Mouse (Mus musculus): Measurements from ENCODE around the gene Crybg3. TPM values are rescaled to one million over a fixed set of nuclear protein-coding genes. Genes with fewer than 3 reads are reported as not detected.
A peak's percentile ranks its signal among the peaks of the same experiment; 100 is the strongest.

The Crybg3 gene
- polyA plus RNA-seq, 1 experiment from 2014 or later, result 4.6 TPM

DNA sequence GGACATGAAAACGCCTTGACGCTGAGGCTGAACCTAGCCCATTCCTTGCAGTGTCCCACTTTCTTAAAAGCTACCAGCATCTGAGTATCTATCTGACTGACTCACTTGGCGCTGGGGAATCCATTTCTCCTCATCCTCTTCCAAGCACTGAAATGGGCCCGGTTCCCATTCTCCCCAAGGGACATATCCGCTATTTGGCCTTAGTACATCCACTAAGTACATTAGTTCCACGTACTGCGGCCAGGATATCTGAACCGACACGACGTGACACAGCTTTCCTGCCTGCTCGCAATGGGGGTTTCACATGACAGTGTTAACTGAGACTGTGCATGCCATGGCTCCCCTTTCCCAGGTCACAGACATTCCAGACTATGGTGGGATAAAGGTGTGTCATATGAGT is 66.4 kb downstream of the Crybg3 start:
- no peaks in the 10 kb centered on the region for H3K27me3 ChIP-seq (replicated peaks; ENCODE audit: control insufficient read depth, insufficient read depth, low read length)
- DNase-seq (ENCODE audit: low spot score) (no peak), ATAC-seq (replicated peaks; ENCODE audit: low FRiP score) (no peak)
- no peak overlapping the region for H3K4me3 ChIP-seq (ENCODE audit: low read depth, low read length)
- no peaks in the 10 kb centered on the region; the same call in 1 of the 2 replicates for H3K36me3 ChIP-seq (ENCODE audit: control insufficient read depth, insufficient read depth, low read length)
- 86% methylated on average over 11 of the region's 11 CpGs for WGBS
- H3K4me2 ChIP-seq, result no peak overlapping the region
- H3K9me3 ChIP-seq (ENCODE audit: control insufficient read depth, low read length), result peaks cover 3% of the 10 kb centered on the region; the same call in 1 of the 2 replicates
- no peaks in the 10 kb centered on the region for H3K4me1 ChIP-seq (replicated peaks; ENCODE audit: control insufficient read depth, insufficient read depth, low read length)
- H3K9ac ChIP-seq (ENCODE audit: low read depth, low read length), result no peak overlapping the region
- no peak overlapping the region for H3K27ac ChIP-seq (ENCODE audit: low read depth, low read length)

DNA sequence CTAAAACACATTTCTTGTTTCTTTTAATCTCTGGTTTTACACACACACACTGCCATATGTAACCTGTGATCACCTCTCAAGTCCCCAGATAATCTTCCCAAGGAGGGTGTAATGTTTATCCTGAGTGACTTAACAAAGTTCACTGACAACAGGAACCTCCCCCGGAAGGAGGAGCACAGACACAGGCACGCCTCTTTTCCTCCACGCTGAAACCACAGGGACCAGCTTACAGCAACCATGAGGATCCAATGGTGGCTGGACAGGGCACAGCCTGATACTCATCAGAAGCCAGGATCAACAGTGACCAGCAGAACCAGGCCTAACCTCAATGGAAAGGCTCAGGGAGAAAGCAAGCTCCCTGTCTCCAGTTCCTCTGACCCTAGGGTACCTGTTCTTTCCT is 68.2 kb downstream of the Crybg3 start:
- no peaks in the 10 kb centered on the region; the same call in 1 of the 2 replicates for H3K36me3 ChIP-seq (ENCODE audit: control insufficient read depth, insufficient read depth, low read length)

DNA sequence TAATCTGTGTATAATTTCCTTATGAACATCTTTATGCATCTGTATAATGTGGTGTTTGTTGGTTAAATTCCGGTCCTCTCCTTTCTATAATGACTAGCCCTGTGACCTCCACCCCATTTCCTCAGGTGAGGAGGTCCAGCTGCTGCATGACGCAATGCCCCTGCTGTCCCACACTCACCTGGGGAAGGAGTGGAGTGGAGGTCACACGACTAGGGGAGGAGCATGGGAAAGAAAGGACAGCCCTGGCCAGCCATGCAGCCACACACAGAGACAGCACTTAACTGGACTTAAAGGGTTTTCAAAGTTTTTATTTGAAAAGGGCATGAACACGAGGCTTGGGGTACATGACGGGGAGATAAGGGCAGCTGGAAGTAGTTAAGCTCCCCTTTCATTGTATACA is 69.5 kb downstream of the Crybg3 start:
- WGBS, result 78% methylated on average over 5 of the region's 5 CpGs
- ATAC-seq (replicated peaks; ENCODE audit: low FRiP score) (no peak), DNase-seq (ENCODE audit: low spot score) (no peak)
- H3K4me2 ChIP-seq, result no peak overlapping the region
- H3K9ac ChIP-seq (ENCODE audit: low read depth, low read length), result no peak overlapping the region
- peaks cover 3% of the 10 kb centered on the region; the same call in 1 of the 2 replicates for H3K9me3 ChIP-seq (ENCODE audit: control insufficient read depth, low read length)
- H3K4me1 ChIP-seq (replicated peaks; ENCODE audit: control insufficient read depth, insufficient read depth, low read length), result no peaks in the 10 kb centered on the region
- H3K27me3 ChIP-seq (replicated peaks; ENCODE audit: control insufficient read depth, insufficient read depth, low read length), result no peaks in the 10 kb centered on the region
- H3K27ac ChIP-seq (ENCODE audit: low read depth, low read length), result no peak overlapping the region
- no peak overlapping the region for H3K4me3 ChIP-seq (ENCODE audit: low read depth, low read length)
- H3K36me3 ChIP-seq (ENCODE audit: control insufficient read depth, insufficient read depth, low read length), result no peaks in the 10 kb centered on the region; the same call in 1 of the 2 replicates

More for the DNA sequence above, 68.2 kb downstream of the Crybg3 start:
- no peak overlapping the region for H3K4me2 ChIP-seq
- DNase-seq (ENCODE audit: low spot score) (no peak), ATAC-seq (replicated peaks; ENCODE audit: low FRiP score) (peak; percentile 36; the same call in 1 of the 2 replicates)
- H3K27me3 ChIP-seq (replicated peaks; ENCODE audit: control insufficient read depth, insufficient read depth, low read length), result no peaks in the 10 kb centered on the region
- no peak overlapping the region for H3K27ac ChIP-seq (ENCODE audit: low read depth, low read length)
- H3K4me1 ChIP-seq (replicated peaks; ENCODE audit: control insufficient read depth, insufficient read depth, low read length), result no peaks in the 10 kb centered on the region
- H3K4me3 ChIP-seq (ENCODE audit: low read depth, low read length), result no peak overlapping the region
- peaks cover 3% of the 10 kb centered on the region; the same call in 1 of the 2 replicates for H3K9me3 ChIP-seq (ENCODE audit: control insufficient read depth, low read length)
- 20% methylated on average over 3 of the region's 3 CpGs for WGBS
- H3K9ac ChIP-seq (ENCODE audit: low read depth, low read length), result no peak overlapping the region

DNA sequence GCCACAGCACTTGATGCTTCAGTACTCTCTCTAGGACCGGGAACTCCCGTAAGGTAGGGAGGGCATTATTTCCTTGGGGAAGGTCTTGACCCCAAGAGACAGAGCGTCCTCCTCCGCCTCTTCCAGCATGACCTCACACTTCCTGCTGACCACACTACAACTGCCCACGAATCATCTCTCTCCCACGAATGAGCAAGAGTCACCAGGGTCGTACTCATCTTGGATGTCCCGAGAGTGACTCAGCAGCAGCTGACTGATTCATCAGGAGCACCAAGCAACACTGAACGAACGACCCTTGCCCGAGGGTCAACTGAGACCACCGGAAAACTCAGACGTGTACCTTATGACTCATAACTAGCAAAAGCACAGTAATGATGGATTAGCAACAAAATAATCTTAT is 71.2 kb downstream of the Crybg3 start:
- no peak for ATAC-seq (replicated peaks; ENCODE audit: low FRiP score)
- no peaks in the 10 kb centered on the region; the same call in 1 of the 2 replicates for H3K36me3 ChIP-seq (ENCODE audit: control insufficient read depth, insufficient read depth, low read length)
- no peak for DNase-seq (ENCODE audit: low spot score)
- peaks cover 3% of the 10 kb centered on the region; the same call in 1 of the 2 replicates for H3K9me3 ChIP-seq (ENCODE audit: control insufficient read depth, low read length)
- no peak overlapping the region for H3K9ac ChIP-seq (ENCODE audit: low read depth, low read length)
- H3K4me1 ChIP-seq (replicated peaks; ENCODE audit: control insufficient read depth, insufficient read depth, low read length), result no peaks in the 10 kb centered on the region
- no peaks in the 10 kb centered on the region for H3K27me3 ChIP-seq (replicated peaks; ENCODE audit: control insufficient read depth, insufficient read depth, low read length)
- WGBS, result 82% methylated on average over 13 of the region's 13 CpGs
- no peak overlapping the region for H3K4me3 ChIP-seq (ENCODE audit: low read depth, low read length)
- H3K4me2 ChIP-seq, result no peak overlapping the region
- no peak overlapping the region for H3K27ac ChIP-seq (ENCODE audit: low read depth, low read length)

DNA sequence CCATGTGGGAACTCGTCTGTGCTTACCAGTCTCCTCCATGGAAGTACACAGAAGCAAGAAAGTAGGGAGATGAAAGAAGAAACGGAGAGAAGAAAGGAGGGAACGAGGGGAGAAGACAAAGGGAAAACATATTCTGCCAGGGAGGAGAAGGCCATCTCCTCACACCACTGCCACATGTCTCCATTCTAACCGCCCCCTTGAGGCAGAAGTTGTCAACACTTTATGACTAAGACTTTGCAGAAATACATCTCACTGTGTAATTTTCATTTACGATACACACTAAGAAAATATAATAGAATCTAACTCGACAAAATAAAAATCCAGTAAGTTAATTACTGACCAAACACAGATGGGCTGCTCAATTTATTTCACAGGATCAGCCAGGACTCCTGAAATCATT is 73.8 kb downstream of the Crybg3 start:
- 78% methylated on average over 6 of the region's 6 CpGs for WGBS
- H3K9ac ChIP-seq (ENCODE audit: low read depth, low read length), result no peak overlapping the region

DNA sequence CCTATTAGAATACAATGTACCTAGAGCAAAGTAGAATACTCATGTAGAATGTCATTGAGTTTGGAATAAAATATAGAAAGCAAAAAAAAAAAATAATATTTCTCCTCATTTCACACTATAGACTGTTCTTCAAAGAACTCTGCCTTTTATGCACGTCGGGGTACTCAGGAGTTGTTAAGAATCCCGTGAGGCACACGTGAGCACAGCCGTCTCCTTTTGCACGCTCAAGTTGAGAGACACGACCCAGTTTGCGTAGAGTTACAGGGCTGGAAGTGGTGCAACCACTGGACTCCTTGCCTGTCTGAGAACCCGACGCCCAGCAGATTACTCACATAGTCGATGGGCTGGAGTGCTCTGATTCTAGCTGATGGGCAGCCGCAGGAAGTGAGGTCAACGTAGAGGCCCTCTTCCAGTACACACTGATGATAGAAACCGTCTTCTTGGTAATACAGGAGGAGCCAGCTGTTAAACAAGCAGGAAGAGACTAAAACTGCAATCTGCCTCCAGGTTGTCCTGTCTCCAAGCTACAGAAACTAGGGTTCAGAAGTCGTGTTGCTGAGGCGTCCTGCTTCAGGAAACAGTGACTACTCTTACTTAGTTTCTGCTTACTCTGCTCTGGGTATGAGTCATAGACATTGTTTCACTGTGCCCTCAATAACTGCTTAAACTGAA is 78.9 kb downstream of the Crybg3 start:
- Histone ChIP-seq H3K27me3 (replicated peaks; ENCODE audit: control insufficient read depth, insufficient read depth, low read length) (no peaks in the 10 kb centered on the region), H3K4me3 (ENCODE audit: low read depth, low read length) (no peak overlapping the region), H3K36me3 (ENCODE audit: control insufficient read depth, insufficient read depth, low read length) (peaks cover 2% of the 10 kb centered on the region; the same call in 1 of the 2 replicates), H3K4me1 (replicated peaks; ENCODE audit: control insufficient read depth, insufficient read depth, low read length) (peaks cover 3% of the 10 kb centered on the region; the same call in 1 of the 2 replicates), H3K9me3 (ENCODE audit: control insufficient read depth, low read length) (no peaks in the 10 kb centered on the region), H3K9ac (ENCODE audit: low read depth, low read length) (no peak overlapping the region), H3K4me2 (no peak overlapping the region), H3K27ac (ENCODE audit: low read depth, low read length) (no peak overlapping the region)
- WGBS, result 70% methylated on average over 16 of the region's 16 CpGs
- no peak for ATAC-seq (replicated peaks; ENCODE audit: low FRiP score)
- DNase-seq (ENCODE audit: low spot score), result no peak

More for the DNA sequence above, 73.8 kb downstream of the Crybg3 start:
- DNase-seq (ENCODE audit: low spot score), result no peak
- ATAC-seq (replicated peaks; ENCODE audit: low FRiP score), result no peak
- H3K4me1 ChIP-seq (replicated peaks; ENCODE audit: control insufficient read depth, insufficient read depth, low read length), result no peaks in the 10 kb centered on the region
- H3K36me3 ChIP-seq (ENCODE audit: control insufficient read depth, insufficient read depth, low read length), result peaks cover 1% of the 10 kb centered on the region
- H3K9me3 ChIP-seq (ENCODE audit: control insufficient read depth, low read length), result peaks cover 3% of the 10 kb centered on the region; the same call in 1 of the 2 replicates
- no peak overlapping the region for H3K4me3 ChIP-seq (ENCODE audit: low read depth, low read length)
- no peaks in the 10 kb centered on the region for H3K27me3 ChIP-seq (replicated peaks; ENCODE audit: control insufficient read depth, insufficient read depth, low read length)
- no peak overlapping the region for H3K4me2 ChIP-seq
- H3K27ac ChIP-seq (ENCODE audit: low read depth, low read length), result no peak overlapping the region

DNA sequence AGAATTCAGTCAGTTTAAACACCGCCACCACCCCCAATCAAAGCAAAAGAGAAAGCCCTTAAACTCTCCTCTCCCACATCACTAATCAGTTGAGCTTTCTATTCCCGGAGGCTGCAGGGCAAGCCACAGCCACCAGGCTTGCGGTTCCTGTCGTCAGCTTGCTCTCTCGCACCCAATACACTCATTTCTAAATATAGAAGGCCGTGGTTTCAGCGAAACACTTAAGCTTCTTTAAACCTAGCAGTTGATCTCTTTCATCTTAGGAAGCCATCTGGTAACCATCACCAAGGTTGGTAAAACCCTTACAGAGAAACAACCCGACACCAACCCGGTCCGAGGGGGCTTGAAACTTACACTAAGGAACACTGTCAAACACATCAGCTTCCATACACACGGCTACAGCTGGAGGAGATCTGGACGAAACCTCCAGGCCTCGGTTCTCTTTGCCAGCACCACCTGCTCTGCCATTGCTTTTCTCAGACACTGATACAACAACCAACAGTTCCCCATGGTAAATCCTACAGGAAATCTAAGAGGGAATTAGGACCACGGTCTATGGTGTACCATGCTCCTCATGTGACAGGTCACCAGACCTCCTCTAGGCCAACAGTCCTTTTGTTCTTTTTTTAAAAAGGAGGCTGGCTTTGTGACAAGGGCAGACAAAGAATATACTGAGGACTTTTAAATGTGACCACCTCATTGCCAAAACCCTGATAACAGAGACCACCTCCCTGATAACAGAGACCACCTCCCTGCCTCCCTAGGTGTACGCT is 83.1 kb downstream of the Crybg3 start:
- no peak for ATAC-seq (replicated peaks; ENCODE audit: low FRiP score)
- H3K9me3 ChIP-seq (ENCODE audit: control insufficient read depth, low read length), result no peaks in the 10 kb centered on the region
- no peak overlapping the region for H3K9ac ChIP-seq (ENCODE audit: low read depth, low read length)
- DNase-seq (ENCODE audit: low spot score), result no peak
- no peak overlapping the region for H3K4me3 ChIP-seq (ENCODE audit: low read depth, low read length)
- H3K36me3 ChIP-seq (ENCODE audit: control insufficient read depth, insufficient read depth, low read length), result peaks cover 2% of the 10 kb centered on the region; the same call in 1 of the 2 replicates
- peaks cover 3% of the 10 kb centered on the region; the same call in 1 of the 2 replicates for H3K4me1 ChIP-seq (replicated peaks; ENCODE audit: control insufficient read depth, insufficient read depth, low read length)
- no peak overlapping the region for H3K4me2 ChIP-seq
- H3K27me3 ChIP-seq (replicated peaks; ENCODE audit: control insufficient read depth, insufficient read depth, low read length), result no peaks in the 10 kb centered on the region
- 40% methylated on average over 15 of the region's 15 CpGs for WGBS
- H3K27ac ChIP-seq (ENCODE audit: low read depth, low read length), result no peak overlapping the region

DNA sequence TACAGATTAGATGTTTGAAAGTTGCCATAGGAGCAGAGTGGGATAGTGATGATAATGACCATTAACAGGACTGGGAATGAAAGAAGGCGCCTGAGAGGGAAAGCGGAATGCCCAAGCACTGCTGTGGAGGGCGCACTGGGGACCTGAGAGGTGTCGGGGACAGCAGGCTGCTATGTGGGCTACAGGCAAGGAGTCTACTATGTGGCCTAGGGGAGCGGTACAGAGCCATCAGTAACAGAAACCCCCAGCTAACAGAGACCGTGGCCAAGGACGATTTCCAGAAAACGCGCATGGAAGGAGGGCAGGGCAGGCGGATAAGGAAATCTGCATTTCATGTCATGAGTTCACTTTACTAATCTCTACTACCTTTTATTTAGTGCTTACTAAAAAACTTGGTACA is 83.8 kb downstream of the Crybg3 start:
- Histone ChIP-seq H3K9me3 (ENCODE audit: control insufficient read depth, low read length) (no peaks in the 10 kb centered on the region), H3K4me3 (ENCODE audit: low read depth, low read length) (no peak overlapping the region), H3K4me1 (replicated peaks; ENCODE audit: control insufficient read depth, insufficient read depth, low read length) (peaks cover 3% of the 10 kb centered on the region; the same call in 1 of the 2 replicates), H3K36me3 (ENCODE audit: control insufficient read depth, insufficient read depth, low read length) (peaks cover 1% of the 10 kb centered on the region; the same call in 1 of the 2 replicates), H3K4me2 (no peak overlapping the region), H3K9ac (ENCODE audit: low read depth, low read length) (no peak overlapping the region), H3K27ac (ENCODE audit: low read depth, low read length) (no peak overlapping the region), H3K27me3 (replicated peaks; ENCODE audit: control insufficient read depth, insufficient read depth, low read length) (no peaks in the 10 kb centered on the region)
- DNase-seq (ENCODE audit: low spot score) (no peak), ATAC-seq (replicated peaks; ENCODE audit: low FRiP score) (no peak)
- 78% methylated on average over 10 of the region's 10 CpGs for WGBS

Measured in liver, embryonic 11.5 days (tissue).